Mouse (Mus musculus): ENCODE results near the gene Creb5. TPM values are rescaled to one million over a fixed set of nuclear protein-coding genes. Genes with fewer than 3 reads are reported as not detected.

Creb5 gene
- polyA plus RNA-seq, 2 experiments from 2014 or later = 0.52 TPM; not detected in 1

- no peak for ATAC-seq
Measured at GRCm38 (mm10) chr6:53549409-53549808, 262.3 kb downstream of the Creb5 start.

GRCm38 (mm10) chr6:53556050-53556449 is 269.0 kb downstream of the Creb5 start:
- ATAC-seq = no peak

GRCm38 (mm10) chr6:53560928-53561327 is 273.9 kb downstream of the Creb5 start:
- ATAC-seq = no peak

- ATAC-seq = no peak
Measured at GRCm38 (mm10) chr6:53562586-53562985, 275.5 kb downstream of the Creb5 start.

GRCm38 (mm10) chr6:53563546-53564185 is 276.6 kb downstream of the Creb5 start:
- no peak for ATAC-seq

- no peak for ATAC-seq
Measured at GRCm38 (mm10) chr6:53569436-53569835, 282.4 kb downstream of the Creb5 start.

GRCm38 (mm10) chr6:53570906-53571305 is 283.8 kb downstream of the Creb5 start:
- no peak for ATAC-seq

- no peak for ATAC-seq
Measured at GRCm38 (mm10) chr6:53571571-53572122, 284.6 kb downstream of the Creb5 start.

GRCm38 (mm10) chr6:53572456-53572855 is 285.4 kb downstream of the Creb5 start:
- no peak for ATAC-seq

GRCm38 (mm10) chr6:53572979-53573710 is 286.1 kb downstream of the Creb5 start:
- no peak for ATAC-seq

GRCm38 (mm10) chr6:53573711-53574065 is 286.6 kb downstream of the Creb5 start:
- no peak for ATAC-seq

- no peak for ATAC-seq
Measured at GRCm38 (mm10) chr6:53574097-53574496, 287.0 kb downstream of the Creb5 start.

GRCm38 (mm10) chr6:53575191-53575590 is 288.1 kb downstream of the Creb5 start:
- ATAC-seq = no peak

- no peak for ATAC-seq
Measured at GRCm38 (mm10) chr6:53575836-53576235, 288.8 kb downstream of the Creb5 start.

- ATAC-seq = no peak
Measured at GRCm38 (mm10) chr6:53576841-53577240, 289.8 kb downstream of the Creb5 start.

GRCm38 (mm10) chr6:53577776-53578175 is 290.7 kb downstream of the Creb5 start:
- no peak for ATAC-seq

- ATAC-seq = no peak
Measured at GRCm38 (mm10) chr6:53580346-53580745, 293.3 kb downstream of the Creb5 start.

GRCm38 (mm10) chr6:53583234-53583875 is 296.3 kb downstream of the Creb5 start:
- ATAC-seq = no peak

GRCm38 (mm10) chr6:53584718-53585405 is 297.8 kb downstream of the Creb5 start:
- peak; percentile 42 for ATAC-seq

GRCm38 (mm10) chr6:53589746-53590145 is 302.7 kb downstream of the Creb5 start:
- peak; percentile 100 for ATAC-seq

GRCm38 (mm10) chr6:53592230-53592629 is 305.2 kb downstream of the Creb5 start:
- no peak for ATAC-seq

GRCm38 (mm10) chr6:53593603-53594002 is 306.5 kb downstream of the Creb5 start:
- no peak for ATAC-seq

- no peak for ATAC-seq
Measured at GRCm38 (mm10) chr6:53594316-53594715, 307.2 kb downstream of the Creb5 start.

All from activated CD4-positive, CD25-positive, alpha-beta regulatory T cell, adult 4 months (primary cell).